Mouse (Mus musculus): Measurements from ENCODE around the gene Ntrk2.
"Not testable (repeated sequence)": the region's sequence is repeated elsewhere in the genome, so short reads cannot be mapped to it uniquely, and the experiment has no call there.

DNA sequence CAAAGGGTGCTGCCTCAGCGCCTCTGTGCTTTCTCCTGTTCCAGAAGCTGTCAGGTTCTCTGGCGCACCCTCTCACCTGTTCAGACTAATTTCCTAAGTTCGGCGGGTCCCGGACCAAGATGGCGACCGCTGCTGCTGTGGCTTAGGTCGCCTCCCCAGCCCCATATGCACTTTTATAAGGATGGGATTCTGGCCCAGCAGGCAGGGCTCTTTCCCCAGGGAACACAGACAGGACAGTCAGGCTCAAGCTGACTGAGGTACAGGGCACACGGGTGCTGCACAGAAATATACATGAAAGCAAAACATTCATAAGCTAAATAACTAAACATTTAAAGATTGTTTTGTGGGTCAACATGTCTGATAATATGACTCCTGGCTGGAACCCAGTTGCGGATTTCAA, 301.4 kb downstream of the Ntrk2 start:
- TF ChIP-seq CTCF (IDR thresholded peaks at IDR 0.05; ENCODE audit: low read depth, low read length); POLR2A (IDR thresholded peaks at IDR 0.05; ENCODE audit: extremely low read depth, insufficient read depth, low read length): not testable (repeated sequence)
